Mouse (Mus musculus) hematopoietic stem cell, adult 5-6 weeks (primary cell): ENCODE measurements at regions not wholly inside any gene's neighbourhood (a gene's known extent, or its start where the extent isn't known, plus 50 kb on each side); places are given as distances from the start of the nearest gene placed in this dataset.
A peak's percentile ranks its signal among the peaks of the same experiment; 100 is the strongest.

Experiments
- ATAC-seq, 2 experiments: fragments of 125-278 bp in 1 of 2; replicated peaks in 1 of 2; 2 replicates each; pipeline ENCODE4 v1.8.0; 2016 to 2017; ENCODE audit warnings: inconsistent platforms in 2 of 2, mild to moderate bottlenecking in 2 of 2, moderate number of reproducible peaks in 2 of 2, low read depth in 1 of 2, moderate TSS enrichment in 1 of 2; ENCODE audit not compliant: low FRiP score in 2 of 2, poor library complexity in 2 of 2, severe bottlenecking in 2 of 2, insufficient read depth in 1 of 2, low TSS enrichment in 1 of 2

DNA sequence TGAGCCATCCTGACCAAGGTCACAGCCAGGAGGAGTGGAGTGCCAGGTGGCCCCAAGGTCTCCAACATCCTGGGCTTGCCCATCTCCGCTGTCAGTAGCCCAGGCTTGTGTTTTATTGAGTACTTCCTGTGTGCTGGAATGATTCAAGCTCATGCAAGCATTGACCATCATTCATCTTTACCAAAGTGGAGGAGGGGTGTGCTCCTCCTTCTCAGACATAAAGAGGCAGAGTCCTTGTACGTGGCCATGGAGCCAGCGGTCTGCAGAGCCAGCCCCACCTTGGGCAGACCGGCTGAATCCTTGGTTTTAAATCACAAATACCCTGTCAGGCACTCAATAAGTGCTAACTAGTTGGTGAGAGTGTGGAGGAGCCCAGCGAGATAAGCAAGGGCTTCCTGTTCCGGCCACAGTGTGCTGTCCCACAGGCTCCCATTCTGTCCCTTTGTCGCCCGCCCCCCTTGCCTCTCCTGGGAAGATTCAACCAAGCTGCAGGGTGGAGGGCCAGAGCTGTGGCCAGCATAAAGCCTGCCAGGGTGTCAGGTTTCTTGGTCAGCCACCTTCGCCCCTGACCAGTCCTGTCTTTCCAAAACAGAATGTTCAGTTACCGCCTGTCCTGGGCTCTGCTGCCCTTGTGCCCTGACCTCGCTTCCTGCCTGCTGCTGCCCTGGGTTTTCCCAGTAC is 80.5 kb upstream of the Ptpn1 start:
- ATAC-seq, result peak; percentile 62 to 75

DNA sequence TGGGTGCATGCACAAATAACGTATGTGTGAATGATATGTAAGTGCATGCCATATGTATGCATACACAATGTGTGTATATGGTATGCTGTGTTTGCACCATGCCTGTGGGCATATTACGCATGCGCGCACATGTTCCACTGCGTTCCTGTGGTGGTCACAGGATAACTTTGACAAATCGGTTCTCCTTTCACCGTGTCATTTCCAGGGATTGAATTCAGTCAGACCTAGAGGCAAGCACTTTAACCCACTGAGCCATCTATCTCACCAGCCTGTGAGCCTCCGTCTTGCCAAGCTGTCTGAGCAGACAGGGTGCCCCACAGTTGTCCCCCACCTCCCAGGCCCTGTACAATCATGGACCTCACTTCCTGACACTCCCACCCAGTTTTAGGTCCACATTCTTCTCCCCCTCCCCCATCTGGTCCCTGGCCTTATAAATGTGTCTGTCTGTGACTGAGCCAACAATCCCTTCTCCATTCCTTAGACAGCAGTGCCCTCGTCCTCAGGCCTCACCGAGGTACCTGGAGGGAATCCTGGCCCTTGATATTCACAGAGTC is 81.8 kb upstream of the Ptpn1 start:
- no peak for ATAC-seq

DNA sequence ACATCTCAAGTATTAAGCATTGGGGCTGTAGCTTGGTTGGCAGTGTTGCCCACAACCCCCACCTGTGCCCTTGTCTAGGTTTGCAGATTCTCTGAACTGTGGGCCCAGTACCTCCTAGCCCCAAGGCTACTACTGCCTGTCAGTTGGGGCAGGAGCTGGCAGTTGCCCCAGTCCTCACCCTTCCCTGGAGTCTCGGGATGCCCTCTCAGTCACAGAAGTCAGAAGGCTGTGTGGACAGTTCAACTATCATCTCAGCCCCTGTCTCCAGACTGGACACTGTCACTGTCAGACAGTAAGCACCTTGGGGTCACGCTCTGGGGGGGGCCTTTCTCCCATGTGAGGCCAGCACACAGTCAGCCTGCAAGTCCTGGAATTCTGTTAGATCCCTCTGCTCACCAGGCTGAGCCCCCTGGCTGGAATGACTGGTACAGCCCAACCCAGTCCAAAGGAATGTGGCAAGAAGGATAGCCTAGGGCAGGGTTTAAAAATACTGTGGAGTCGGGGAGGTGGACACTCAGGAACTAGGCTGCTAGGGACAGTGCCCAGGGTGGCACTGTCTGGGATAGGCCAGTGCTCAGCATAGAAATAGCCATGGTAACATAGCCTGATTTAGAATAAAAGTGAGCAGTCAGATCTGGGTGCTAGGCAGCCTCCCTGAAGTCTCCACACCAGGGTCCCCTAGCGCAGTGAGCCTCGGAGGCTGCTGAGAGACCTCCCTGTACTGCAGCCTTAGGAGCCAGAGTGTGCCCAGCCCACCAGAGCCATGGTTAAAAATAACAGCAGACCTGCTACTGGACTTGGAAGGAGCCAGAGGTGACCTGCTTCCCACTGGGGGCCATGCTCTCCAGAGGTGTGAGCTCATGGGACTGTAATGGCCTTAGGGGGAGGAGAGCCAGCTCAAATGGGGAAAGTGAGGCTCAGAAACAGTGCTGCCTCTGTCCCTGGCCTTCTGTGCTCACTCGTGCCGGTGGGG is 83.1 kb upstream of the Ptpn1 start:
- no peak for ATAC-seq

DNA sequence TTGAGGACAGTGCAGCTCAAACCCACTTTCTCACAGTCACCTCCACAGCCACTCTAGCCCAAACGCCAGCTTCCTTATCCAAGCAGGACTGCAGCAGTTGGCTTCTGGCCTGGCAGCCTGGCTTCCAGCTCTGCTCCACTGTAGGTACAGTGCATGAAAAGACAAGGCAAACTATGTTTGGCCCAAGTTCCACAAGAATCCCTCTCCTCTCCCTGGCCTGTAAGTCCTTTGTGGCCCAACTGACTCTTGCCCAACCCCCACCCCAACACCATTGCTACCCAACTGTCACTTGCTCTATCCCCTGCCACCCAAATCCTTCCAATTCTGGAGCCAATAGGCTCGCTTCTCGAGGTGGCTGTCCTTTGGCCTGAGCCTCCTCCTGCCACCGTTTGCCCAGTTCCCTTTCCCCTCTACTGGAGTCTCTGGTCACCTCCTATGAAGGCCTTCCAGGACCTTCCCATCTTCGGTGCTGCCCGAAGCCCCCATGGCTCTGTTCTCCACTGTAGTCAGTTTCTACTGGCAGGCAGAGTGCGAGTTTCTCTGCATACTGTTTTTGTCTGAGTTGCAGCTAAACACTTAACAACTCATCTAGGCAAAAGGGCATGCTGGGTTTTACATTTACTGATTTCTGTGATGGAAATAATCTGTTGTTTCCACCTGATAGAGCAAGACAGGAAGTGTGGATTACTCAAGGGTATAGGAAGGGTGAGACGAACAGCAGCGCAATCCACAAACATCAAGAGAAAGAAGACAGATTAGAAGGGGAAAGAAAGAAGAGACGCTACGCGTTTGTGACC is 84.4 kb upstream of the Ptpn1 start:
- no peak for ATAC-seq

DNA sequence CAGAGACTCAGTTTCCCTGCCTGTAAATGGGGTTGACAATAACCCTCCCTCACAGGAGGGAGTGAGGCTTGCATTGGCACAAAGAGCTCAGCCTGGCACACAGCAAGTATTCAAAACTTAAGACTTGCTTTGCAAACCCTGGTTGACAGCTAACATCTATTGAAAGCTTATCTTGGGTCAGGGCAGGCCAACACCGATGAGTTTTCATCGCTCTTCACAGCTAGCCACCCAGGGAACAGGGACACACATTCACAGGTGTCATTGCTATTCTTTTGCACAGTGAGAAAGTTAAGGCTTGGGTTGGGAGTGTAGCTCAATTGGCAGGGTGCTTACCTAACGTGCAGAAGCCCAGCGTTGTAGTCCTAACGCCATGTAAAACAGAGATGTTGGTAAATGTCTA is 86.5 kb upstream of the Ptpn1 start:
- no peak for ATAC-seq

DNA sequence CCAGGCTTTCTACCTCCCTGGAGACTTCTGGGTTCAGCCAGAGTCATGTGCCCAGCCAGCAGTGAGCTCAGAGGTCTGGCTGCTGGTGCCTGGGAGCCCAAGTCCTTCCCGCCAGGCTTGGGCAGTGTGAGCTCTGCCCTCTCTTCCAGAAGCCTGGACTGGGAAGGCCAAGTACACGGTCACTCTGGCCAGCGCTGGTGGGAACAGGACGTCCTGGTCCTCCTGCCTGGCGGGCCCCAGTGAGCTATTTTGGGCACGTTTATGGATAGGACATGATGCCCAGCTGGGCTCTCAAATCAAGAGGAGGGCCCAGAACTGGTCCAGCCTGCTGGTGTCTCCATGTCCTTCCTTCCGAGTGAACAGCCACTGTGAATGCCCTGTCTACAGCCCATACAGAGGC is 87.3 kb upstream of the Ptpn1 start:
- no peak for ATAC-seq

DNA sequence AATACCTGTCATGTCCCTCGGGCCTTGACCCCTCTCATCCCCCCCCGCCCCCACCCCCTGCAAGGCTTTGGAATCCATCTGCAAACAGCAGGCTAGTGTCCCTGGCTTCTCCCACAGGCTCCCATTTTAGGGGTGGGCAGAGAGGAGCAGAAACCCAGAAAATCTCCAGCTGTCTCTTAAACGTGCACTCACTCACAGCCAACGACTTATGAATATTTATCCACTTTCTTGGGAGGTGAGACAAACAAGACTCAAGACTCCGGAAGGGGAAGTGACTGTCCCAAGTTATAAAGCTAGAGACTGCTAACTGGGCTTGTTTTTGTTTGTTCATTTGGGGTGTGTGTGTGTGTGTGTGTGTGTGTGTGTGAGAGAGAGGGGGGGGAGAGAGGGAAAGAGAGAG is 87.9 kb upstream of the Ptpn1 start:
- ATAC-seq, result no peak

DNA sequence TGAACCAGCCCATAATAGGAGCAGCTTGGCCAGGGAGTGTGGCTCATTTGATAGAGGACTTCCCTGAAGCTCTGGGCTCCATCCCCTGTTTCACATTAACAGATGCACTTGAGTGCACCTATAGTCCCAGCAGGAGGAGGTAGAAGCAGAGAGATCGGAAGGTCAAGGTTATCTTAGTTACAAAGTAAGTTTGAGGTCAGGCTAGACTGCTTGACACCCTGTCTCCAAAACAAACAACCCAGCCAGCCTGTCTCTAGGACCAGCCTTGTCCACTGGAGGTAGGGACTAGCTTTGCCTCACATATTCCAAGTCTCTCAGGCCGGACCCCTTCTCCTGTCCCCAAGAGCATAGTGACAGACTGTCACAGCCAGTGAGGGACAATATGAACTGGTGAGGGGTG is 88.9 kb upstream of the Ptpn1 start:
- ATAC-seq, result no peak

DNA sequence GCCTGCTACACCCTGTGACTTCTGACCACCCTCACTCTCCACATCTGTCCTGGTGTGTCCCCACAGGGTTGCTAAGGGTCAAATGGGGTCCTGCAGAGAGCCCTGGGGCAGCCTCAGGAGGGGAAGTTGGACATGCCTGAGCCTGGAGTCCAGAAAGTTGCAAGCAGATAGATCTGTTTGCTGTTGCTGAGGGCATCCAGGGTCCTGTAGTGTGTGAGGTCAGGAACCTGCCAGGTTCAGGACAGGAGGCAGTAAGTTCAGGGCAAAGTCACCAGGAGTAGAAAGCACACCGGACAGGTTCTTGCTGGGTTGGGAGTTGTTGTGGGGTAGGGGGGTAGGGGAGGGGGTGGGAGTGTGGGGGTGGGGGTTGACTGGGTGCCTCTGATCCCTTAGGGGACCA is 89.4 kb upstream of the Ptpn1 start:
- no peak for ATAC-seq

DNA sequence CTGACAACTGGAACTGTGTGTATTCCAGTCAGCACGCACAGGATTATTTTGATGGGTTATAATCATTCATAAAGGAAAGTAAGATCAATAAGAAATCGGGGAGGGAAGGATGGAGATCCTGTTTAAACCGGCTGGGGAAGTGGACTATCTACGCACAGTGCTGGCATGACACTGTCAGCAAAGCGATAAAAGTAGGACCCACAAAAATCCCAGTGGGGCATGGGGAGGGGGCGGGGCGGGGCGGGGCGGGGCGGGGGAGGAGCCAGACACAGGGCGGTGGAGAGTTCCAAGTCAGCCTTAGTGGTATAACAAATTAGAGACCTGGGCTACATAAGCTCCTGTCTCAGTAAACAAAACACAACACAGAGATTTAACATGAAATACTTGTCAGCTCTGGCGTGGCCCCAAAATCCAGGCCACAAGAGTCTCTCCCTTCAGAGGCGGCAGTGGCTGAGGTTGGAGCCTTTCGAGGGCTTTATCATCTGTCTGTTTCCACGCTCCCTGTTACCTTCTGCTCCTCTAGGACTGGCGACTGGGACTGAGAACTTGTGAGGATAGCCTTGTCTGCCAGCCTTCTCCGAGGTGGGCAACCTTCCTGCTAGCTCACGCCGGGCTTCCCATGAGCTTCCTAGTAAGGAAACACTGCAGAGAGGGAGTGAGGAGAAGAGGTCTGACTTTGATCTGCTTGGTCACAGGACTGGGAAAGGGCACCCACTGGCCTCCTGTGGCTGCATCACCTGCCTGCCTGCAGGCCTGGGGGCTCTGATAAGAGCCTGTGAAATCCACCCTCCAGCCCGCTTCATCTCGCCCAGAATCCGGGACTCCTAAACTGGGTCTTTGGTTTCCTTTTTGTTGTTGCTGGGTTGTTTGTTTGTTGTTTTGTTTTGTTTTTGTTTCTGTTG is 90.3 kb upstream of the Ptpn1 start:
- ATAC-seq, result no peak

DNA sequence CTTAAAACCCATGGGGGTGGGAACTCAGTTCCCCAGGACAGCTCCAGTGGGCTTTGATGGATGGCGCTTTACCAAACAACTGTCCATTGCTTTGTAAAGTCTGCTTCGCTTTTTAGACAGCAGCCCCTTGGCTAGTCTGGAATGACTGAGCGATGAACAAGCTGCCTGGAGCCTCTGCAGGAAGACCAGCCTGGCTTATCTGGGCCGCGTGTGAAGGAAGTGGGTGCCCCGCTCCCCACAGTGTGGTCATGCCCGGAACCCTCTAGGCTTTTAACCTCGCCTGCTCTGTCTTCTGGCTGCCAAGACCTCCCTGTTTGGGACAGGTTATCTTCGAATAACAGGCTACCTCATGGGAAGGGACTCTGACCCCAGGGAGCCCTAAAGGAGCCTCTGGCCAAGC is 91.5 kb upstream of the Ptpn1 start:
- peak; percentile 86 to 88 for ATAC-seq

DNA sequence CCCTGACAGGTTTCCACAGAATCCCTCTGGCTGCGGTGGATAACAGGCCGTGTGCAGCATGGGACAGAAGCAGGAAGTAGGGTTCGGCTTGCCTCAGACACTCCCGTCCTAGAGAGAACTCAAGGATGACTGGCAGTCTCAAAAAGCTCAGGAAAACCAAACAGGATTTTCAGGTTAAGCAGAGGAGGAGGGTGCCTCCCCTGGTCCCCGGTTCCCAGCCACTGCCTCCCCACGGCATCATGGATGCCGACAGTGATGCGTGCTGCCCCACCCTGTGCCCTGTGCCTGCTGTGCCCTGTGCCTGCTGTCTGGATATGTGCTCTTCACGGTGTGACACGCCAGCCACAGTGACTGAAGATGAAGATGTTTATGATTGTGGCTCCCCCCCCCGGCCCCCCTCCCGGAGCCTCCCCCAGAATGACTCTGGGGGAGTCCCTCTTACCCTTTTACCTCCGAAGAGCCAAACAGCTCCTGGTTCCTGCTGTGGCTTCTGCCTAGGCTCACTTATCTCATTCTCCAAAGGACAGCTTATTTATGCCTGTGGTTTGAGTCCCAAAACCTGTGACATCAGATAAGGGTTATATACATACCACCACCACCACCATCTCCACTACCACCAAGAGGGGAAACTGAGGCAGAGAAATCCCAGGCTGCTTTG is 92.4 kb upstream of the Ptpn1 start:
- no peak for ATAC-seq

DNA sequence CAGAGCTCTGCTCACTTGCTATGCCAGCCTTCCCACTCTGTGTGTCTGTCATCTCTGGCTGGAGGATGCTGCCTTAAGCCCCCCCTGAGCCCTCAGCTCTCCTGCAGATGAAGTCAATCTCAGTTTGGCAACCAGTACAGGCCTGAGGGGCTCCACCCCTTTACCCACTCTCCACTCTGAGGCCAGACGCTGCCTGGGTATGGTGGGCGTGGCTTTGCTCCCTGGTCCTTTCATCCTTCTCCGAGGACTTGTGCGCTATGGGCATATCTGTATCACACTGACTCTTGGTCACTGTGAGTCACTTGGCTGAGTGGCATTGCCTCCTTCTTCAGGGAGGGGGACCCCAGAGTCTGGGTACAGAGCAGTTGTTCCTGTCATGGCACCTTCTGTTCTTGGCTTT is 94.3 kb upstream of the Ptpn1 start:
- ATAC-seq, result no peak

DNA sequence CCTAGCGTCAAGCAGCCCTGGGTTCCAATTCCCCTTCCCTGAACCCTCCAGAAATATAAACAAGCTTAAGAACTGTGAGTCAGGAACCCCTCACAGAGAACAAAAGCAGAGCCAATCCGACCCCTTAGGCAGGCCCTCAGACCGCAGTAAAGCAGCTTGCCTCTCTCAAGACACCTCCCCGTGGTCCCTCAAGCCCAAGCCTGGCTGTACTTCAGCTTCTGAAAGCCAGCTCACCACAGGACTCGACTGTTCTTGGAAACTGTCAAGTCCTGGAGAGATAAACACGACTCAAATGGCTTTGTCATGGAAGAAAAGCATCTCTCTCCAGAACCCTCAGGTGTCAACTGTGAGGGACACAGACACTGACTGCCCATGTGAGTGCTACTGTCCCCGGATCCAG is 95.2 kb upstream of the Ptpn1 start:
- no peak for ATAC-seq

DNA sequence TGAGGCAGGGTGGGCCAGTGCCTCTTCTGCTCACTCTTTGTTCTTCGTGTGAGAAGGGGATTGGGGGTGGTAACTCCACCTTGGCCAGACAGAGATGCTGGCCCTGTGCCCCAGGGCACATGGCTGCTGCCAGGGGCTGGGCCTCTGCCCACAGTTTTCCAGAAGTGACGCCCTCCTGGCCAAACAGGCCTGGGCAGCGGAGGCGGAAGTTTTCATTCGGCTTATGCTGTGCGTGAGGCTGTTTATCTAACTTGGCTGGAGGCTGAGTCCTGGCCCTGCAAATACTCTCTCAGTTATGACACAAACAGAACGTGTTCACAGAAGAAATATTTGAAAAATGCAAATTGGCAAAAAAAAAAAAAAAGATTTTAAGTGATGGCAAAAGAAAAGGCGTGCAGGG is 97.3 kb upstream of the Ptpn1 start:
- ATAC-seq, result no peak

DNA sequence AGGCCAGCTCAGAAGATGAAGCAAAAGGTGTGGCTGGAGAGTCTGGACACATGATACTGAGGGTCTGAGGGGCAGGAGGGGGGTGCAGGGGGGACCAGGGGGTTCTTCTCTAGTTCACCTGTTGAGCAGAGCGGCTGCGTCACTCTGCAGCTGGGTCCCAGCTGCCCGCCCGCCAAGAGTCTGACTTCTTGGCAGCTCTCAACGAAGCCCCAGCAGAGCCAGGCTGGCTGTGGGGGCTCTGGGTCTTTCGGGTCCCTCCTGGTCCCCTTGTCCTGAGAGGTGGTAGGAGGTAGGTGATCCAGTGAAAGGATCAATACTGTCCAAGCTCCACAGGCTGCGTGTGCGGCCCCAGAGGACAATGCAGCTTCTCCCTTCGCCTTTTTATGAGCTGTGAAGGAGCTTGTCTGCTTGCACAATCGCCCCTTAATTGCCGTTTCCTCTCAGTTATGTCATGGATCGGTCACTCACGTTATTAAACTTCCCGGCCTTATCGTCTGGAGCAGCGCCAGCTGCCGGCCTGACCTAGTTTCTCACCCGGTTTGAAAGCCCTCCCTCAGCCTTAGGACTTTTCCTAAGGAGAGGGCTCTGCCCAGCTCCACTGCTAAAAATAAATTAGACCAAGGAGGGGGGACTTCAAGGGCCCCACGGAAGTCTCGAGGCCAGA is 98.4 kb upstream of the Ptpn1 start:
- ATAC-seq, result peak in 1 of 2 experiments; percentile 29; a peak in 1 of 4 replicates
